Mouse (Mus musculus): ENCODE measurements around the gene Inpp5b. TPM values are rescaled to one million over a fixed set of nuclear protein-coding genes. Genes with fewer than 3 reads are reported as not detected.
A peak's percentile ranks its signal among the peaks of the same experiment; 100 is the strongest.

The Inpp5b gene
- total and polyA plus RNA-seq, 3 experiments, result 48.3 to 127 (median 119) TPM

- peaks cover 27% of the 10 kb centered on the region for H3K4me1 ChIP-seq (ENCODE audit: insufficient read depth, low read depth, low read length)
- no peaks in the 10 kb centered on the region for H3K9me3 ChIP-seq (replicated peaks)
- no peak for ATAC-seq (ENCODE audit: extremely low read depth, insufficient number of reproducible peaks, low FRiP score, poor library complexity, severe bottlenecking)
- H3K4me3 ChIP-seq (ENCODE audit: low read depth, low read length), result no peak overlapping the region
- TF ChIP-seq POLR2AphosphoS5 (IDR thresholded peaks at IDR 0.05; ENCODE audit: insufficient replicate concordance, low read depth, low read length), result no peak
- H3K36me3 ChIP-seq (replicated peaks), result peaks cover 84% of the 10 kb centered on the region
- no peaks in the 10 kb centered on the region for H3K27me3 ChIP-seq (ENCODE audit: insufficient read depth, low read length)
- DNase-seq (ENCODE audit: low spot score), result no peak
Observed at GRCm38 (mm10) chr4:124719101-124719500, 22.5 kb upstream of the Inpp5b start.

GRCm38 (mm10) chr4:124726121-124726520, 15.5 kb upstream of the Inpp5b start:
- ATAC-seq (ENCODE audit: extremely low read depth, insufficient number of reproducible peaks, low FRiP score, poor library complexity, severe bottlenecking), result no peak
- Histone ChIP-seq H3K36me3 (replicated peaks) (peaks cover 99% of the 10 kb centered on the region), H3K27me3 (ENCODE audit: insufficient read depth, low read length) (no peaks in the 10 kb centered on the region), H3K4me3 (ENCODE audit: low read depth, low read length) (no peak overlapping the region), H3K4me1 (ENCODE audit: insufficient read depth, low read depth, low read length) (peaks cover under 1% of the 10 kb centered on the region; the same call in 1 of the 2 replicates), H3K9me3 (replicated peaks) (no peaks in the 10 kb centered on the region)
- no peak for TF ChIP-seq GATA1 (IDR thresholded peaks at IDR 0.05; ENCODE audit: borderline replicate concordance, low read length)
- no peak for TF ChIP-seq GATA2 (IDR thresholded peaks at IDR 0.05; ENCODE audit: borderline replicate concordance, low read depth, low read length)
- no peak for TF ChIP-seq TAL1 (conservative IDR thresholded peaks at IDR 0.05; ENCODE audit: low read depth, low read length)
- no peak for TF ChIP-seq CTCF (IDR thresholded peaks at IDR 0.05; ENCODE audit: low read depth, low read length)
- TF ChIP-seq POLR2AphosphoS5 (IDR thresholded peaks at IDR 0.05; ENCODE audit: insufficient replicate concordance, low read depth, low read length), result no peak
- DNase-seq (ENCODE audit: low spot score), result no peak

GRCm38 (mm10) chr4:124736952-124737351, 4.7 kb upstream of the Inpp5b start:
- ATAC-seq (ENCODE audit: extremely low read depth, insufficient number of reproducible peaks, low FRiP score, poor library complexity, severe bottlenecking), result no peak
- peaks cover 24% of the 10 kb centered on the region for H3K4me1 ChIP-seq (ENCODE audit: insufficient read depth, low read depth, low read length)

GRCm38 (mm10) chr4:124737486-124737885, 4.2 kb upstream of the Inpp5b start:
- Histone ChIP-seq H3K27me3 (ENCODE audit: insufficient read depth, low read length) (0 out of 2 replicates have a peak, but pooled peaks cover 3% of the 10 kb centered on the region), H3K4me1 (ENCODE audit: insufficient read depth, low read depth, low read length) (peaks cover 29% of the 10 kb centered on the region), H3K9me3 (replicated peaks) (no peaks in the 10 kb centered on the region), H3K4me3 (ENCODE audit: low read depth, low read length) (no peak overlapping the region), H3K36me3 (replicated peaks) (peaks cover 14% of the 10 kb centered on the region)
- TF ChIP-seq CTCF (IDR thresholded peaks at IDR 0.05; ENCODE audit: low read depth, low read length), result no peak
- TF ChIP-seq GATA1 (IDR thresholded peaks at IDR 0.05; ENCODE audit: borderline replicate concordance, low read length), result no peak
- no peak for TF ChIP-seq GATA2 (IDR thresholded peaks at IDR 0.05; ENCODE audit: borderline replicate concordance, low read depth, low read length)
- TF ChIP-seq POLR2AphosphoS5 (IDR thresholded peaks at IDR 0.05; ENCODE audit: insufficient replicate concordance, low read depth, low read length), result no peak
- TF ChIP-seq TAL1 (conservative IDR thresholded peaks at IDR 0.05; ENCODE audit: low read depth, low read length), result no peak
- DNase-seq (ENCODE audit: low spot score) (no peak), ATAC-seq (ENCODE audit: extremely low read depth, insufficient number of reproducible peaks, low FRiP score, poor library complexity, severe bottlenecking) (no peak)

More at GRCm38 (mm10) chr4:124736952-124737351, 4.7 kb upstream of the Inpp5b start:
- Histone ChIP-seq H3K36me3 (replicated peaks) (peaks cover 18% of the 10 kb centered on the region), H3K27me3 (ENCODE audit: insufficient read depth, low read length) (0 out of 2 replicates have a peak, but pooled peaks cover 3% of the 10 kb centered on the region), H3K9me3 (replicated peaks) (no peaks in the 10 kb centered on the region), H3K4me3 (ENCODE audit: low read depth, low read length) (no peak overlapping the region)
- DNase-seq (ENCODE audit: low spot score), result no peak
- TF ChIP-seq GATA1 (IDR thresholded peaks at IDR 0.05; ENCODE audit: borderline replicate concordance, low read length), result no peak

GRCm38 (mm10) chr4:124738013-124738412, 3.6 kb upstream of the Inpp5b start:
- DNase-seq (ENCODE audit: low spot score) (no peak), ATAC-seq (ENCODE audit: extremely low read depth, insufficient number of reproducible peaks, low FRiP score, poor library complexity, severe bottlenecking) (no peak)
- no peak overlapping the region for H3K4me3 ChIP-seq (ENCODE audit: low read depth, low read length)
- TF ChIP-seq TAL1 (conservative IDR thresholded peaks at IDR 0.05; ENCODE audit: low read depth, low read length) (no peak), POLR2AphosphoS5 (IDR thresholded peaks at IDR 0.05; ENCODE audit: insufficient replicate concordance, low read depth, low read length) (no peak), GATA2 (IDR thresholded peaks at IDR 0.05; ENCODE audit: borderline replicate concordance, low read depth, low read length) (no peak), GATA1 (IDR thresholded peaks at IDR 0.05; ENCODE audit: borderline replicate concordance, low read length) (no peak), CTCF (IDR thresholded peaks at IDR 0.05; ENCODE audit: low read depth, low read length) (no peak)
- H3K4me1 ChIP-seq (ENCODE audit: insufficient read depth, low read depth, low read length), result peaks cover 35% of the 10 kb centered on the region
- H3K27me3 ChIP-seq (ENCODE audit: insufficient read depth, low read length), result 0 out of 2 replicates have a peak, but pooled peaks cover 3% of the 10 kb centered on the region
- no peaks in the 10 kb centered on the region for H3K9me3 ChIP-seq (replicated peaks)
- H3K36me3 ChIP-seq (replicated peaks), result peaks cover 12% of the 10 kb centered on the region

- Histone ChIP-seq H3K36me3 (replicated peaks) (peaks cover 12% of the 10 kb centered on the region), H3K4me1 (ENCODE audit: insufficient read depth, low read depth, low read length) (peaks cover 42% of the 10 kb centered on the region), H3K4me3 (ENCODE audit: low read depth, low read length) (no peak overlapping the region), H3K27me3 (ENCODE audit: insufficient read depth, low read length) (0 out of 2 replicates have a peak, but pooled peaks cover 3% of the 10 kb centered on the region), H3K9me3 (replicated peaks) (no peaks in the 10 kb centered on the region)
- TF ChIP-seq TAL1 (conservative IDR thresholded peaks at IDR 0.05; ENCODE audit: low read depth, low read length) (no peak), POLR2AphosphoS5 (IDR thresholded peaks at IDR 0.05; ENCODE audit: insufficient replicate concordance, low read depth, low read length) (no peak), GATA2 (IDR thresholded peaks at IDR 0.05; ENCODE audit: borderline replicate concordance, low read depth, low read length) (no peak), GATA1 (IDR thresholded peaks at IDR 0.05; ENCODE audit: borderline replicate concordance, low read length) (no peak), CTCF (IDR thresholded peaks at IDR 0.05; ENCODE audit: low read depth, low read length) (no peak)
- no peak for DNase-seq (ENCODE audit: low spot score)
- no peak for ATAC-seq (ENCODE audit: extremely low read depth, insufficient number of reproducible peaks, low FRiP score, poor library complexity, severe bottlenecking)
Observed at GRCm38 (mm10) chr4:124738783-124739182, 2.9 kb upstream of the Inpp5b start.

GRCm38 (mm10) chr4:124742839-124743238, 1.2 kb downstream of the Inpp5b start:
- TF ChIP-seq GATA2 (IDR thresholded peaks at IDR 0.05; ENCODE audit: borderline replicate concordance, low read depth, low read length), result no peak
- no peak for TF ChIP-seq CTCF (IDR thresholded peaks at IDR 0.05; ENCODE audit: low read depth, low read length)
- no peak for DNase-seq (ENCODE audit: low spot score)
- Histone ChIP-seq H3K9me3 (replicated peaks) (no peaks in the 10 kb centered on the region), H3K4me3 (ENCODE audit: low read depth, low read length) (peak overlapping the region; percentile 48; the same call in 1 of the 2 replicates), H3K4me1 (ENCODE audit: insufficient read depth, low read depth, low read length) (peaks cover 58% of the 10 kb centered on the region), H3K36me3 (replicated peaks) (peaks cover 42% of the 10 kb centered on the region), H3K27me3 (ENCODE audit: insufficient read depth, low read length) (0 out of 2 replicates have a peak, but pooled peaks cover 3% of the 10 kb centered on the region)
- ATAC-seq (ENCODE audit: extremely low read depth, insufficient number of reproducible peaks, low FRiP score, poor library complexity, severe bottlenecking), result no peak; the same call in 1 of the 2 replicates
